In genomic region chr6:8370624-8371023, GRCm38 (mm10) we compare ENCODE assay signal across 19 mouse cellular contexts.
DNase-seq lines count a peak whose midpoint lies in the region; ATAC-seq lines count a peak whose summit lies in the region.
"Had no signal": no experiment of that assay in that cellular context is flagged by ENCODE, and none has a peak within 500 bp of the region (broad histone marks: within the 10 kb centered on the region; RNA-seq: fewer than 3 reads in every experiment).

No protein-coding gene starts in this region.

- ATAC-seq in heart, embryonic 12.5 days (ENCODE audit: insufficient number of reproducible peaks, low FRiP score), result no peak
- ATAC-seq in kidney, embryonic 14.5 days (ENCODE audit: low FRiP score, low TSS enrichment), result peak; percentile 55; the same call in 1 of the 2 replicates
- ATAC-seq: activated CD4-positive, CD25-positive, alpha-beta regulatory T cell, adult 4 months; forebrain, embryonic 16.5 days had no signal

- WGBS in heart, embryonic 12.5 days, result 80% methylated on average over 3 of the region's 3 CpGs
- 72% methylated on average over 3 of the region's 3 CpGs for WGBS in kidney, embryonic 14.5 days

- intact Hi-C loops in left cerebral cortex, postnatal 4 days (cut with DNase I), result no loop called here

- H3K27me3 ChIP-seq in heart, embryonic 12.5 days (replicated peaks), result no peaks in the 10 kb centered on the region
- H3K27me3 ChIP-seq in kidney, embryonic 14.5 days (ENCODE audit: control insufficient read depth, insufficient read depth, low read length), result no peaks in the 10 kb centered on the region
- H3K27me3 ChIP-seq: hindbrain, embryonic 13.5 days; midbrain, embryonic 12.5 days had no signal

- no peaks in the 10 kb centered on the region; the same call in 1 of the 2 replicates for H3K4me1 ChIP-seq in heart, embryonic 12.5 days (replicated peaks)
- H3K4me1 ChIP-seq in kidney, embryonic 14.5 days (ENCODE audit: control insufficient read depth, insufficient read depth, low read length), result 0 out of 2 replicates have a peak, but pooled peaks cover 2% of the 10 kb centered on the region
- H3K4me1 ChIP-seq: hindbrain, embryonic 13.5 days had no signal

- H3K4me3 ChIP-seq in heart, embryonic 12.5 days, result no peak overlapping the region
- no peak overlapping the region for H3K4me3 ChIP-seq in kidney, embryonic 14.5 days (ENCODE audit: low read length)
- H3K4me3 ChIP-seq: erythroblast, embryonic 14.5 days; hindbrain, embryonic 13.5 days; midbrain, embryonic 12.5 days had no signal

- H3K27ac ChIP-seq in heart, embryonic 12.5 days (ENCODE audit: poor library complexity, severe bottlenecking), result no peak overlapping the region
- no peak overlapping the region for H3K27ac ChIP-seq in kidney, embryonic 14.5 days (ENCODE audit: low read depth, low read length)
- H3K27ac ChIP-seq: hindbrain, embryonic 13.5 days; midbrain, embryonic 12.5 days had no signal

- H3K9me3 ChIP-seq in heart, embryonic 12.5 days (replicated peaks), result no peaks in the 10 kb centered on the region
- H3K9me3 ChIP-seq in kidney, embryonic 14.5 days (ENCODE audit: control insufficient read depth, low read length), result no peaks in the 10 kb centered on the region
- H3K9me3 ChIP-seq: hindbrain, embryonic 13.5 days; midbrain, embryonic 12.5 days had no signal

- H3K36me3 ChIP-seq in heart, embryonic 12.5 days, result 0 out of 2 replicates have a peak, but pooled peaks cover under 1% of the 10 kb centered on the region
- no peaks in the 10 kb centered on the region for H3K36me3 ChIP-seq in kidney, embryonic 14.5 days (ENCODE audit: control insufficient read depth, insufficient read depth, low read length)
- H3K36me3 ChIP-seq: midbrain, embryonic 12.5 days had no signal

- DNase-seq in heart, adult 18-20 months, result peak; percentile 39 to 40
- no peak for DNase-seq in kidney, postnatal 25 days
- peak; percentile 57 for DNase-seq in NIH3T3 (ENCODE audit: low read depth)
- DNase-seq in kidney, postnatal 4 days, result peak; percentile 25 to 40
- no peak for DNase-seq in embryo, embryonic 10 days (ENCODE audit: low spot score)
- no peak for DNase-seq in left cerebral cortex, postnatal 4 days
- DNase-seq: cerebellum, postnatal 10 days; liver; lung, adult 18-20 months; spleen, adult 18-20 months; thymus, postnatal 4 days had no signal

- no peak overlapping the region for H3K9ac ChIP-seq in heart, embryonic 12.5 days
- no peak overlapping the region for H3K9ac ChIP-seq in kidney, embryonic 14.5 days (ENCODE audit: low read depth, low read length)
- H3K9ac ChIP-seq: hindbrain, embryonic 13.5 days; midbrain, embryonic 12.5 days had no signal

- H3K4me2 ChIP-seq in heart, embryonic 12.5 days, result no peak overlapping the region
- no peak overlapping the region for H3K4me2 ChIP-seq in kidney, embryonic 14.5 days (replicated peaks; ENCODE audit: low read depth, low read length)
- H3K4me2 ChIP-seq: heart, embryonic 11.5 days; hindbrain, embryonic 13.5 days; midbrain, embryonic 12.5 days had no signal

Comparison
In these comparisons a context has a peak if more than half of its experiments do, and no peak if none do; other contexts are left out.
1. DNase-seq: peak in heart, adult 18-20 months (2 of 2), NIH3T3 (single experiment) and kidney, postnatal 4 days (2 of 2); none in kidney, postnatal 25 days (0 of 2), embryo, embryonic 10 days (single experiment) and left cerebral cortex, postnatal 4 days (single experiment).